Mouse (Mus musculus): ENCODE results near the gene Serinc2.

GRCm38 (mm10) chr4:130289824-130290223 lies 10.8 kb upstream of the Serinc2 start:
- TF ChIP-seq RAD21 (IDR thresholded peaks at IDR 0.05; ENCODE audit: low read depth, low read length) = no peak
- TF ChIP-seq ZKSCAN1 (IDR thresholded peaks at IDR 0.05; ENCODE audit: borderline replicate concordance, low read depth, low read length) = no peak
- TF ChIP-seq CHD1 (IDR thresholded peaks at IDR 0.05; ENCODE audit: low read depth, low read length) = no peak
- no peak for TF ChIP-seq CTCF (conservative IDR thresholded peaks at IDR 0.05 in 1 of 2, IDR thresholded peaks at IDR 0.05 in 1 of 2; ENCODE audit: low read depth in 2 of 2, low read length in 2 of 2)
- TF ChIP-seq SIN3A (IDR thresholded peaks at IDR 0.05; ENCODE audit: low read length) = no peak
- TF ChIP-seq EP300 (IDR thresholded peaks at IDR 0.05; ENCODE audit: low read length) = no peak
- no peak for TF ChIP-seq TCF12 (IDR thresholded peaks at IDR 0.05; ENCODE audit: low read depth, low read length)
- no peak for TF ChIP-seq USF1 (IDR thresholded peaks at IDR 0.05; ENCODE audit: low read depth, low read length)
- TF ChIP-seq POLR2A (IDR thresholded peaks at IDR 0.05; ENCODE audit: low read depth, low read length) = no peak
- TF ChIP-seq TBP (conservative IDR thresholded peaks at IDR 0.05; ENCODE audit: low read depth, low read length) = no peak
- TF ChIP-seq BHLHE40 (IDR thresholded peaks at IDR 0.05; ENCODE audit: low read depth, low read length) = no peak
- TF ChIP-seq NELFE (IDR thresholded peaks at IDR 0.05; ENCODE audit: low read depth, low read length) = no peak
- TF ChIP-seq ZNF384 (IDR thresholded peaks at IDR 0.05; ENCODE audit: low read depth, low read length) = no peak
